Mouse (Mus musculus) limb, embryonic 14.5 days (tissue): ENCODE results near the gene Pianp. TPM values are rescaled to one million over a fixed set of nuclear protein-coding genes. Genes with fewer than 3 reads are reported as not detected.

Experiments used
- ATAC-seq: fragments of 200-750 bp; cut with Nextera tagmentation; 2 replicates; pipeline ENCODE4 v1.8.0; 2017; ENCODE audit warnings: low read depth, moderate number of reproducible peaks, moderate TSS enrichment; ENCODE audit not compliant: low FRiP score
- DNase-seq: peaks from one replicate; pipeline ENCODE4 v3.0.0-alpha.2; 2015; ENCODE audit warnings: low spot score
- H3K27ac ChIP-seq: fragments of 300-500 bp; sonication (generic); replicated peaks from 2 replicates; pipeline ENCODE4 v1.5.1; 2014; ENCODE audit warnings: low read depth, mild to moderate bottlenecking, low read length, moderate library complexity, mixed read lengths
- H3K27me3 ChIP-seq: fragments of 300-500 bp; sonication (generic); 2 replicates; pipeline ENCODE4 v1.6.1; 2014; ENCODE audit warnings: low read length, mixed read lengths; ENCODE audit not compliant: control insufficient read depth, insufficient read depth
- H3K36me3 ChIP-seq: fragments of 300-500 bp; sonication (generic); 2 replicates; pipeline ENCODE4 v1.6.1; 2014; ENCODE audit warnings: mild to moderate bottlenecking, low read length, moderate library complexity, mixed read lengths; ENCODE audit not compliant: control insufficient read depth, insufficient read depth
- H3K4me1 ChIP-seq: fragments of 300-500 bp; sonication (generic); 2 replicates; pipeline ENCODE4 v1.6.1; 2014; ENCODE audit warnings: antibody characterized with exemption, low read length, mixed read lengths; ENCODE audit not compliant: control insufficient read depth, insufficient read depth
- H3K4me2 ChIP-seq: fragments of 300-500 bp; sonication (generic); replicated peaks from 2 replicates; pipeline ENCODE4 v1.6.1; 2014; ENCODE audit warnings: low read depth, mild to moderate bottlenecking, low read length, moderate library complexity; ENCODE audit not compliant: severe bottlenecking
- H3K4me3 ChIP-seq: fragments of 300-500 bp; sonication (generic); replicated peaks from 2 replicates; pipeline ENCODE4 v1.5.1; 2014; ENCODE audit warnings: low read length
- H3K9ac ChIP-seq: fragments of 300-500 bp; sonication (generic); 2 replicates; pipeline ENCODE4 v1.6.1; 2014; ENCODE audit warnings: mild to moderate bottlenecking, low read depth, low read length, moderate library complexity; ENCODE audit not compliant: severe bottlenecking
- H3K9me3 ChIP-seq: fragments of 300-500 bp; sonication (generic); 2 replicates; pipeline ENCODE4 v1.6.1; 2016; ENCODE audit warnings: low read length; ENCODE audit not compliant: control insufficient read depth
- POLR2A ChIP-seq: fragments of 200-500 bp; IDR thresholded peaks from 2 replicates; pipeline ENCODE4 v1.8.0; 2012; ENCODE audit warnings: inconsistent platforms, mild to moderate bottlenecking, moderate library complexity, borderline replicate concordance; ENCODE audit not compliant: insufficient read depth, insufficient read length; ENCODE audit errors: extremely low read depth
- WGBS: fragments of 180-500 bp; shearing (Covaris S2); extraction: QIAGEN DNeasy Blood & Tissue Kit; methylation state at CpG from one replicate; pipeline ENCODE4 v1.1.7; 2014; 5-methylcytosine and 5-hydroxymethylcytosine counted together
- polyA plus RNA-seq, 2 experiments: library from polyadenylated mRNA; depleted of rRNA in 1 of 2; stranded (reverse) in 1 of 2; unstranded in 1 of 2; fragments of >200 nt; fragmentation: Nextera tagmentation in 1 of 2; extraction: Ambion mirVana in 1 of 2; gene quantifications; 2 replicates each; pipeline versions ENCODE4 v1.2.1 to v1.2.3; 2012 to 2014

Pianp gene
- polyA plus RNA-seq, 2 experiments, result 20.3 to 35.2 TPM

DNA sequence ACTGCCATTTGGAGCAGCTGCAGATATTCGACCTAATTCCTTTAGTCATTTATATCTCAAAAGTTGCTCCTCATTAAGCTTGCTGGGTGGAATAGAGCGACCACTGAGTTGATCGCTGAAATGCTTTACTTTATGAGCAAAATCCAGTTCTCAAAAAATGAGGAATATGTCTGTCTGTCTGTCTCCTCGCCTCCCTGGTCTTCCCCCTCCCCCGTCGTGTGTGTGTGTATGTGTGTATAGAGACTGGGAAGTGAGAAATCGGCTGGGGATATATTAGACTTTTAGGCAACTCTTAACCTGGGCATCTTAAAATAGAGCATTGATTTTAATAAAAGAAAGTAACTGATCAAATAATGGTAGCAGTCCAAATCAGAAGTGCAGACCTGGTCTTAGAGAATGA, 43.7 kb downstream of the Pianp start:
- Histone ChIP-seq H3K36me3 (peaks cover 46% of the 10 kb centered on the region), H3K9ac (peak overlapping the region; percentile 69), H3K4me1 (peaks cover 4% of the 10 kb centered on the region; the same call in 1 of the 2 replicates), H3K9me3 (no peaks in the 10 kb centered on the region), H3K27me3 (no peaks in the 10 kb centered on the region), H3K27ac (peak overlapping the region; percentile 70; the same call in 1 of the 2 replicates), H3K4me2 (peak overlapping the region; percentile 76), H3K4me3 (peak overlapping the region; percentile 51)
- no peak for DNase-seq
- no peak for ATAC-seq
- no peak for TF ChIP-seq POLR2A
- 13% methylated on average over 7 of the region's 7 CpGs for WGBS

GRCm38 (mm10) chr6:125041047-125041446, 44.6 kb downstream of the Pianp start:
- DNase-seq (no peak), ATAC-seq (no peak)
- H3K4me2 ChIP-seq, result no peak overlapping the region
- H3K4me1 ChIP-seq, result peaks cover 4% of the 10 kb centered on the region; the same call in 1 of the 2 replicates
- H3K36me3 ChIP-seq, result peaks cover 45% of the 10 kb centered on the region
- TF ChIP-seq POLR2A, result no peak
- H3K4me3 ChIP-seq, result no peak overlapping the region
- WGBS, result 96% methylated on average over 7 of the region's 7 CpGs
- H3K27ac ChIP-seq, result no peak overlapping the region
- no peaks in the 10 kb centered on the region for H3K9me3 ChIP-seq
- H3K27me3 ChIP-seq, result no peaks in the 10 kb centered on the region
- H3K9ac ChIP-seq, result no peak overlapping the region

DNA sequence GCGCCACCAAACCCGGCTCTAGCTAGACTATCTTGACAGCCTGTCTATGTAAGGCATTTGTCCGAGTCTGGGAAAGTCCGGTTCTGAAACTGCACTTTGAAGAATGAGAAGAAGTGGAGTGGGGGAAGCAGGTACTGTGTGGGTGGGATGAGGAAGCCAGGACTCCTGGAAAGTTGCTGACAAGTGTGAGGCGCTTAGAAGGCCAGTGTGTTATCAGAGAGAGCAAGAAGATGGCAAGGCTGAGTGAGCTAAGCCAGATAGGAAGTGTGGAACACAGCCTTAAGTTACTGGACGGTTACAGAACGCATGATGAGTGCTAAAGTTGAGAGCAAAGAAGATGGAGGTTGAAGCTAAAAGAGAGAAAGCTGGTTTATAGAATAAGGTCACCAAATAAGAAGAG, 45.6 kb downstream of the Pianp start:
- no peak overlapping the region for H3K4me3 ChIP-seq
- no peak overlapping the region for H3K4me2 ChIP-seq
- H3K4me1 ChIP-seq, result peaks cover 4% of the 10 kb centered on the region; the same call in 1 of the 2 replicates
- DNase-seq (no peak), ATAC-seq (no peak)
- H3K27me3 ChIP-seq, result no peaks in the 10 kb centered on the region
- H3K36me3 ChIP-seq, result peaks cover 45% of the 10 kb centered on the region
- 97% methylated on average over 7 of the region's 7 CpGs for WGBS
- H3K27ac ChIP-seq, result no peak overlapping the region
- no peak for TF ChIP-seq POLR2A
- no peaks in the 10 kb centered on the region for H3K9me3 ChIP-seq
- H3K9ac ChIP-seq, result no peak overlapping the region

DNA sequence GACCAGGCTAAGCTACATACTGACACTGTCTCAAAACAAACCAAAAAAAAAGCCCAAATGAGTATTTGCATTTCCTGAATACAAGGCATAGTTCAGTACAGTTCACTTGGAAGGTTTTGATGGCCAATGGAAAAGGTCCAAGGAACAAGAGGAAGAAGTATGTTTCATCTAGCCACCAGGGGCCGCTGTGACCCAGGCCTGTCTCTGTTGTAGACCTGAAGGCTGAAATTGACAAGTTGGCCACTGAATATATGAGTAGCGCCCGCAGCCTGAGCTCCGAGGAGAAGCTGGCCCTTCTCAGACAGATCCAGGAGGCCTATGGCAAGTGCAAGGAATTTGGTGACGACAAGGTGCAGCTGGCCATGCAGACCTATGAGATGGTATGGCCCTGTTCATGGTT, 50.2 kb downstream of the Pianp start:
- peaks cover 84% of the 10 kb centered on the region for H3K36me3 ChIP-seq
- WGBS, result 34% methylated on average over 5 of the region's 5 CpGs

DNA sequence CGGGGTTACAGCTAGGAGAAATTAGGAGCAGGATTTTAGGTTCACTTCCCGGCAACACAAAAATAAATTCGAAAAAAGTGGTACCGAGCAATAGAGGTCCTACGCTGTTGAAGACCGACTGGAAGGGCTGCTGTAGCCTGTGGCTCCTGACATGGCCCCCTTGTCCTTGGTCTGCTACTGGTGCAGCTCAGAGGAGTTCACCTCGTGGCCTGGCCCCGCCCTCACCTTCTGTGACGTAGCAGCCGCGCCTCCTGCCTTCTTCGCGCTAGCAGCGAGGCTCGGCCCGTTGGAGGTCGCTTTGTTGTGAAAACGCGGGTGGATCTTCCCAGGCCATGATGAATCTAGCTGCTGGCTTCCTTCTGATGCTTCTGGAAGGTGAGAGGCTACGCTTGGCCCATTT, 53.2 kb downstream of the Pianp start, which contains the start of gene Acrbp:
Gene Acrbp, plus strand, starts transcription at position 12 of the 400 bp plus-strand sequence.
- Histone ChIP-seq H3K27ac (no peak within 1 kb of the TSS), H3K9me3 (no peaks in the 10 kb centered on the region), H3K27me3 (no peaks in the 10 kb centered on the region), H3K9ac (no peak within 1 kb of the TSS), H3K4me2 (no peak within 1 kb of the TSS), H3K4me3 (no peak within 1 kb of the TSS), H3K36me3 (peaks cover 91% of the 10 kb centered on the region), H3K4me1 (no peaks in the 10 kb centered on the region)
- no peak for ATAC-seq
- no peak for TF ChIP-seq POLR2A
- 43% methylated on average over 20 of the region's 20 CpGs for WGBS
- DNase-seq, result no peak

More for the DNA sequence above, 50.2 kb downstream of the Pianp start:
- Histone ChIP-seq H3K9me3 (no peaks in the 10 kb centered on the region), H3K4me2 (no peak overlapping the region), H3K4me1 (no peaks in the 10 kb centered on the region), H3K4me3 (no peak overlapping the region), H3K9ac (no peak overlapping the region), H3K27ac (no peak overlapping the region), H3K27me3 (no peaks in the 10 kb centered on the region)
- peak; percentile 90 for DNase-seq
- TF ChIP-seq POLR2A, result no peak
- peak; percentile 42; the same call in 1 of the 2 replicates for ATAC-seq
